ENCODE assay signal across 10 mouse cellular contexts in genomic region chr13:102593405-102594200, GRCm38 (mm10).
DNase-seq lines count a peak whose midpoint lies in the region; ATAC-seq lines count a peak whose summit lies in the region.
"Had no signal": no experiment of that assay in that cellular context is flagged by ENCODE, and none has a peak within 500 bp of the region (broad histone marks: within the 10 kb centered on the region; RNA-seq: fewer than 3 reads in every experiment).

No protein-coding gene starts in this region.

- WGBS in kidney, embryonic 16.5 days = 90% methylated on average over 12 of the region's 12 CpGs

- no peak overlapping the region for H3K4me3 ChIP-seq in kidney, embryonic 16.5 days (ENCODE audit: low read length)
- H3K4me3 ChIP-seq: neural tube, embryonic 12.5 days had no signal

- peaks cover 16% of the 10 kb centered on the region for H3K4me1 ChIP-seq in kidney, embryonic 16.5 days (ENCODE audit: insufficient read depth, low read length)

- H3K9me3 ChIP-seq in kidney, embryonic 16.5 days (ENCODE audit: low read length) = no peaks in the 10 kb centered on the region
- H3K9me3 ChIP-seq: G1E; neural tube, embryonic 12.5 days had no signal

- H3K9ac ChIP-seq in kidney, embryonic 16.5 days (replicated peaks; ENCODE audit: low read length) = no peak overlapping the region
- H3K9ac ChIP-seq: neural tube, embryonic 12.5 days had no signal

- H3K36me3 ChIP-seq in kidney, embryonic 16.5 days (ENCODE audit: insufficient read depth, low read length) = no peaks in the 10 kb centered on the region
- H3K36me3 ChIP-seq: G1E; neural tube, embryonic 12.5 days had no signal

- H3K27ac ChIP-seq in kidney, embryonic 16.5 days (ENCODE audit: low read length) = no peak overlapping the region
- H3K27ac ChIP-seq: neural tube, embryonic 12.5 days had no signal

- peak; percentile 49 for DNase-seq in kidney, adult 18-20 months
- DNase-seq in frontal cortex, adult 2 months (ENCODE audit: extremely low spot score in 1 of 2, low spot score in 1 of 2) = peak; percentile 41 to 53
- peak; percentile 51 to 72 for DNase-seq in kidney, postnatal 25 days
- peak; percentile 68 to 85 for DNase-seq in lung, postnatal 4 days
- no peak for DNase-seq in spleen, adult 12 weeks (ENCODE audit: low spot score)
- DNase-seq in thymus, postnatal 10 days (ENCODE audit: low spot score in 2 of 2) = no peak
- no peak for DNase-seq in embryo, embryonic 10 days (ENCODE audit: low spot score)

- no peak for ATAC-seq in kidney, embryonic 16.5 days (ENCODE audit: low FRiP score, low TSS enrichment)

- no peak overlapping the region for H3K4me2 ChIP-seq in kidney, embryonic 16.5 days (replicated peaks; ENCODE audit: low read depth, low read length)
- H3K4me2 ChIP-seq: neural tube, embryonic 12.5 days had no signal

- no peaks in the 10 kb centered on the region for H3K27me3 ChIP-seq in kidney, embryonic 16.5 days (ENCODE audit: insufficient read depth, low read length)
- H3K27me3 ChIP-seq: neural tube, embryonic 12.5 days had no signal

Comparison
In these comparisons a context has a peak if more than half of its experiments do, and no peak if none do; other contexts are left out.
1. DNase-seq: peak in kidney, adult 18-20 months (single experiment), frontal cortex, adult 2 months (2 of 2), kidney, postnatal 25 days (2 of 2) and lung, postnatal 4 days (2 of 2); none in spleen, adult 12 weeks (single experiment), thymus, postnatal 10 days (0 of 2) and embryo, embryonic 10 days (single experiment).